Mouse (Mus musculus) layer of hippocampus, adult 9-11 months (tissue): ENCODE data around the gene Epha5.

Source experiments
- DNase-seq: peaks from one replicate; pipeline ENCODE4 v3.0.0; 2022

The Epha5 gene

DNA sequence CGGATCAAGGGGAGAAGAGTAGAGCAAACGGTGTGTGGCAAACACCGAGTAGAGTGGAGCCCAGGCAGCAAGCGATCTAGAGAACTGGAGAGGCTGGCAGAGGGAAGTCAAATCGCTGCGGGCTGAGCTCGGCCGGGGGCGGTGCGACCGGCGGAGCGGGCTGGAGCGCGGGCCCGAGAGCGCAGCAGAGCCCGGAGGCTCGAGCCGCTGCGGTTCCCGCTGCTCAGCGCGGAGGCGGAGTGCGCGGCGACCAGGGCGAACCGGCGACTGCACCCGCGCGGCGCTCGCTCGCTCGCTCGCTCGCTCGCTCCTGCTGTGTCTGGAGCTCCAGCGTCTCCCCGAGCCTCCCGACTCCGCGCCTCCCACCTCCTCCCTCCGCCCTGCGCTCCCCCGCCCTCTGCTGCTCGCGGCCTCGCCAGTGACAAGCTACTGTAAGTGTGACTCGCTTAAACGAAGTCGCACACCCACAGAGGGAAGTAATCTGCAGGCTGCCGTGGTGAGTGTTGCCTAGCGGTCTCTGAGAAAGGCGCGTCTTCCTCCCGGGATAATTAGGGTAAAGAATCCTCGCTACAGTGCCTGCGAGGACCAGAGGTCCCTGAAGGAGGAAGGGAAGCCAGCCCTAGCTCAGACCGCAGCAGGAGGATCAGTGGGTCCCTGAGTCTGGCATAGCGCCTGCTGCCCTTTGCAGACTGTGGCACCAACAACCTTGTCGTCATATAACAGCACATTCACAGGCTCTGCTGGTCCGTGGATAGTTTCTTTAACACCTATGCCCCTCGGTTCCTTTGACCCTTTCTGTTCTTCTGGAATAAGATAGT lies at the start of gene Epha5:
Gene Epha5 (minus strand): TSS at position 321 of the 818 bp plus-strand sequence.
- DNase-seq: peak; percentile 86

- DNase-seq: no peak
Observed at GRCm38 (mm10) chr5:84456216-84456615, 39.0 kb upstream of the Epha5 start.

- DNase-seq: no peak
Observed at GRCm38 (mm10) chr5:84454641-84455040, 37.5 kb upstream of the Epha5 start.

DNA sequence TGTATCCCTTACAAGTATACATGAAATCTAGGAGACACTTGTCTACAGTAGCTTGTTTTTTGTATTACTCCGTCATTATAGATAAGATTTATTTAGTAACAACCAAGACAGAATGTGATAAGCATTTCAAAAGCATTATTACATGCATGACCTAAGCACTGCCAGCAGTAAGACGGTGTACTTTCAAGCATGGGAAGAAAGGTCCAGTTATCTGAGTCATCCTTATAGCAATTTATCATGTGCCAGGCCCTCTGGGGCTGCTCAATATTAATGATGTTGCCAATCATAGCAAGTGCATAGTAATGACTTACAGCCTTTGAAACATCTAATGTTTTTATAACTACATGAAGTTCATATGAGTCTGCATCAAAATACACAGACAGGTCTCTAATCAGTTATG lies 36.7 kb upstream of the Epha5 start:
- DNase-seq: no peak

DNA sequence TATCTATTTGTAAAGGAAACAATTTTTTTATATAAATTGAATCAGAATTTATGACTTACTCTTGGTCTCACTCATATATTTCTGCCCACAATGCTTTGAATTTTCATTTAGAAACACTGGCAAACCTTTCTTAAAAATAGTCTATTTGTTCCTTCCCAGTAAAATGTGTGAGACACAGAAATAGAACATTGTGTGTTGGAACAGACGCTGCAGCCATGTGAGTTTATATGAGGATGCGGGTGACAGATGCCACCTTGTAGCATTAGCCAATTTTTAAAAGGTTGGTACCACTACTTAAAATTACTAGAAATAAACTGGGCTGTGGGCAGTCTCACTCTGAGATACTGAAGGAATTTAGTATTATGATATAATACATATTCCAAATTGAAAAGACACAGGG lies 23.1 kb upstream of the Epha5 start:
- peak; percentile 66 for DNase-seq

DNA sequence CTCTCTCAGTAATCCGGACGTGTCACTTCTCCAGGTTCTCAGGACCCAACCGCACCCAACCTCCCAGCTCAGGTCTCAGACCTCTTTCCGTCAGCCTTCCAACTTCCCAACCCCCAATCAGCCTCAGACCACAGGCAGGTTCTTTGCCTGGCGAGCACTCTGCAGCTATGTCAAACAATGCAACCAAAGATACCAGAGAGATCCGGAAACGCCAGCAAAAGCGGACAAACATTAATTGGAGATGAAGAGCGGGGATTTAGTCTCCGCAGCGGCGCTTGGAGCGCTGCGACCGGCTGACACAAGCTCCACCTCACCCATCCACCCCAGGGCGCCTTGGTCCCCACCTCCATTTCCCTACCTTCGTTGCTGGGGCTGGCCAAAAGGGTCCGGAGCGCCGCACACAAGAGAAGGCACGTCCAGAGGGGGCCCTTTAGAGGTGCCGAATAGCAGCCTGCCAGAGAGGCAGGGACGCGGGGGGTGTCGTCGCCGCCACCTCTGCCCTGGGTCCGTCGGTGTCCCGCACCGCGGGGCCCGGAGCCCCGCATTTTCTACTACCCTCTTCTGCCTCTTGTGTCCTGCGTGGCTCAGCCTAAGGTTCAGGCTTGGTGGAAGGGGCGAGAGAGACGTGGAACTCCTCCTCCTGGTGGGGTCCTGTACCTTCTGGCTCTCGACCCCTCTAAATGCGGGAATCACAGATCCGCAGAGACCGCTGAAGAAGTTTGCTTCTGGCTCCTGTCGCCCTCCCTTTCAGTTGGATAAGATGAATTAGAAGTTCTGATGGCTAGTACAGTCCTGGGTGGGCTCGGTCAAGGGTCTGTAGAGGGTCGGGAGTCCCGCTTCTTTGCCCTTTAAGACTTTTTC lies 991 bp downstream of the Epha5 start:
- peak; percentile 22 for DNase-seq

DNA sequence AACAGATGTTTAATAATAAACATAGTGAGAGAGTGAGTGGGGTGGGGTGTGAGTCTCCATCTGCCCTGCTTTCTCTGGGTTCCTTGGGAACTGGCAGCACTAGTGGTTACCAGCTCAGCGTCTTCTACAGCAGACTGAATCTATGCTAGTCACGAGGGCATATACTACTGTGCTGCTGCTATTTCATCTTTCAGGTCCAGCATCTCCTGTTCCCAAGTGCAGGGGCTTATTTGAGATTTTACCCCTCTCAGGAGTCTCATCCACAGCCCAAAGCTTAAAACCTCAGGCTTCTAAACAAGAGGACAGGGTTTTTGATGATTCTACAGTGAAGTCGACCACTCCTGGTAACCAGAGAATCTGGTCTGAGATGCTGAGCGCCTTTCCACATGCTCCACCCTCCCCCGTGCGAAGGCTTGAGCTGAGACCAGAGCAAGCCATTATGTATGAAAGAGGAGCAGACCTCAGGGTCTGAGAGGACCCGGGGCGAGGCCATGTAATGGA lies 2.2 kb downstream of the Epha5 start:
- DNase-seq: peak; percentile 53

DNA sequence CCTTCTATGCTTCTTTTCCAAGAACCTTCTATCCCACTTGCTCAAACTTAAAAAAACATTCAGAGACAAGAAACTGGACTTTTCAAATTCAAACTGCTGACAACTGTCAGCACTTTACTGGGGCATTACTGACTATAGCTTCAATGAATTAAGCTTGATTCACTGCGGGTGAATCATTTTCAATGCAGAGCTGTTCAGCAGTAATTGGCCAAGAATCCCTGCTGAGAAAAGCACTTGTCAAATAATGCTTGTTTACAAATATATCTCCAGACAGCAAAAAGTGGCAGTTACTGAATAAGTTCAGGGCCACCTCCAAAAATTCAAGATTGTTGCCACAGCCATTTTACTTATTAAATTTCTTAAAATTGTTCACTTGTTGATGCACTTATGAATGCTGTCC lies 4.2 kb downstream of the Epha5 start:
- no peak for DNase-seq

- DNase-seq: no peak
Observed at GRCm38 (mm10) chr5:84408370-84408769, 8.8 kb downstream of the Epha5 start.

DNA sequence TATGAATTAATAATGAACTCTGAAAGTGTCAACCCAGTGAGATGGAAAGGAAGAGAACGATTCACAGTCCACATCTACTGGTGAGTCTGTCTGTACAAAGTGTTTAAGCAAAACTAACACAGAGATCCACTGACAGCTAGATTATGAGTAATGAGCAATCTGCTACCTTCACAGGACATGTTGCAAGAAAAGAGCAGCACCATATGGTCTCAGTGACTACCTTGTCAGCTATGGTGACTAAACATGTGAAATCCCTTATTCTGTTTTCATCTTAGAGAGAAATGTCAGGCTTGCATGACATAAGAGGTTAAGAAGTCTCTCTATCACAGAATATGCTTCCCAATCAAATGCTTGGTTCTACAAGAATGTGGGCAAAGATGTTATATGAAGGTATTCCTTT lies 20.1 kb downstream of the Epha5 start:
- peak; percentile 35 for DNase-seq

GRCm38 (mm10) chr5:84365334-84365733 lies 51.8 kb downstream of the Epha5 start:
- DNase-seq: no peak

DNA sequence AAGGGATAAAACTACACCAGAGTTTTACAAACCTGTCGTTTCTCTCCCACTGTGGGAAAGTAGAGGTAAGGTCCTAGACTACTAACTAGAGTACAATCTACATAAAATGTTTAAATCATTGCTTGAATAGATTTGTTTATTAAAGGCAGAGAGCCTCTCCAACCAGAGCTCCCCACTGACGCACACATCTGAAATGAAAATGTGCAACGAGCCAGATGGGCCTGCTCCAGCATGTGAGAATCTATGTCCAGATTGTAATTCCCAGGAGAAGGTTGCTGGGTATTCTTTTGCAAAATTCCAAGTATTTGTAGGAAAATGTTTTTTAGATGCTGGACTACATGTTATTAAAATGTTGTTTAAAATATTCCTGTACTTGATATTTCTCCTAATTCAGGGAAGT lies 57.8 kb downstream of the Epha5 start:
- DNase-seq: no peak

- DNase-seq: no peak
Observed at GRCm38 (mm10) chr5:84353069-84353468, 64.1 kb downstream of the Epha5 start.

DNA sequence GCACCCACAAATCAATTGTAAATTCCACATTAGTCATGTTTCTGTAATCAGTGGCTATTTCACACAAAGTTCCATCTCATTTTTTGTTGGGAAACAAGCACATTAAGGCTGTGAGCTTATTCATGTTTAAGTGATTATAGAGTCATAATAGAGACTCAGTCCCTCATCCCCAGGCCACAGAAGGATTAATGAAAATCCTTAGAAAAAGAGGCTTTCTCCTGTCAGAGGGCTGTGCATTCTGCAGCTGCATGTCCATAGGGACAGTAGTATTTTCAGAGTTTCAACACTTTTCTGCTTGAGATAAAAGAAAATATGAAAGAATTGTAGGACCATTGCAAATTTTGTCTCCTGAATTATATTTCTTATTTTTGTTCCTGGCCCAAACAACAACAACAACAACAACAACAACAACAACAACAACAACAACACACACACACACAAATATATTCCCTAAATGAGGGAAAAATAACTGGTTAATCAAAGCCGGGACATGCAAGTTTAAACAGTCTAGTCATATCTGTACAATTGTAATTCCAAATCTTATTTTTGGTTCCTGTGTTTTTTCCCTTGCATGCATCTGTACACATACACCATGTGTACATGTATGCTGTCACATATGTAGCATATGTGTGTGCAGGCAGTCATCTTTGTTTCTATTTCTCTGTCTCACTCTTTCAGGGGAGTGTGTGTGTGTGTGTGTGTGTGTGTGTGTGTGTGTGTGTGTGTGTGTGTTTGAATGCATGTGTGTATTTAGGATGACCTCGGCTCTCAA lies 70.3 kb downstream of the Epha5 start:
- DNase-seq: no peak

DNA sequence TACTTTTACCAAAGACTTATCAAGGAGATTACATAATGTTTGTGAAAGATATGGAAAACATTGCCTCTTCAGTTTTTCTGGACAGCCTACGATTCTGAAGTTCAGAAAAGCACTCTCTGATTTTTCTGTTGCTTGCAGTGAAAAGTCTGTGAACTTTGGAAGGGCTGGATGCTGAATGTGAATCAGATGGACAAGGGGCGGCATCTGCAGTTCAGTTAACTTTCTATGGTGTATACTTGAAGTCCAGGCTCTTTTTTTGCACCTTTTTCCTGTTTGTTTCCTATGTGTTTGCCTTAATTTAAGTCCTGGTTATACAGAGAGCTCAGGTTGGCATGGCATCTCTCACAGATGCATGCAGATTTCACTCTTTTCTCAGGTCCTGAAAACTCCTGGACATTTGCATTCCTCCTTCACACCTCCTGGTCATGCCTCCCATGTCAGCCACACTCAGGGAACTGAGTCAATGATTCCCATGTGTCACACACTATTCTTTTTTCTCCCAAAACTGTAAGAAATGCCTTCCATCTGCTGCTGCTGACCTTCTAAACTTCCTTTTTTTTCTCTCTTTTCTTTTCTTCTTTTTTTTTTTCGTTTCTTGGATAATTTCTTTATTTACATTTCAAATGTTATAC lies 81.2 kb downstream of the Epha5 start:
- no peak for DNase-seq

- DNase-seq: no peak
Observed at GRCm38 (mm10) chr5:84334481-84334880, 82.7 kb downstream of the Epha5 start.

GRCm38 (mm10) chr5:84331631-84332030 lies 85.6 kb downstream of the Epha5 start:
- no peak for DNase-seq

DNA sequence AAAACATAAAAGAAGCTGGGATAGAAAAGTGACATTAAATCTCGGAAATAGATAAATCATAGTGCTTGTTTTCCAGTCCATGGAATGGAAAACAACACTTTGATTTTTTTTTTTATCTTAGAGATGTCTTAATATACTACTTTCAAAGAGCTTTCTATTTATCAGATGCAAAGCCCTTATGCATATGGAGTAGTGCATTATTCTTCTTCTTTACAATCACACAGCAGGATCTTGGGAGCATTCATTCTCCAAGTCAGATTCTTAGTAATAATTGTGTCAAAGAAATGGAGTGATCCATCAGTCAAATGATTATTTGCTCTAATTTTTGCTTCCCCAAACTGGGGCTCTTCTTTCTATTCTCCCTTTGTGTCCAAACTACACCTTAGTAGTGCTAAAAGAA lies 96.6 kb downstream of the Epha5 start:
- no peak for DNase-seq

GRCm38 (mm10) chr5:84320138-84320537 lies 97.0 kb downstream of the Epha5 start:
- no peak for DNase-seq

DNA sequence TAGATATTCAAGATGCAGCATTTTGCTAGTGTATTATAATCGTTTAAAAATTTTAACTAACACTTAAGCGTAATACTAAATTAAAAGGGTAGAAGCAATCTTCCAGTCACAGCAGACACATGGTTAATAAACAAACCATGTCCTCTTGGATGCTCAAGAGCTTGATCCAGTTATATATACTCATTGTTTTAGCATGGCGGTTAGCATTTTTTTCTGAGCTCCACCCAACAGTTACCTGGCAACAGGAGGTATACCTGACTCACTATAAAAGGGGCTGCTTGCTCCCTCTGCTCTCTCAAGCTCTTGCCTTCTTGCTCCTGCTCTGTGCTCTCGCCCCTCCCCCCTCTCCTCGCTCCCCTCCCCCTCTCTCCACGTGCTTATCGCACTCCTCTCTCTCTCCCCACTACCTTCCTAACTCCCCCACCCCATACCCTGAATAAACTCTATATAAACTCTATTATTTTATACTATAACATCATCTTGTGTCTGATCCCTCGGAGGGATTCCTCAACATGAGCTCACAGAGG lies 98.3 kb downstream of the Epha5 start:
- no peak for DNase-seq

DNA sequence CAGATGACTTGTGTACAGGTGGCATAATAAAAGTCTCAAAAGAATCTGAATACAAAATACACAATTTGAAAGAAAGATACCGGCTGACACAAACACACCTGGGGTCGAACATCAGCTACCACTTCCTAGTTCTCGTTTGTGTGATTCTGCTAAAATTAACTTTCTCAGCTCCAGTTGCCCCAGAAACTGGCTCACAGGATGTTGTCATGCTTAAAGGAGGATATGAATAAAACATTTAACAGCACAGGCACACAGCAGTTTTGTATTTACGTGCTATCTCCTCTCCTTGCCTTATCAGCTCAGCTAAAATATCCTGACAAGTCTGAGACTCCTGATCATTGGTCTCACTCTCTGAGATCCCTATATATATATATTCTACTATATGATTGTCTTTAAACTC lies 99.3 kb downstream of the Epha5 start:
- DNase-seq: no peak

DNA sequence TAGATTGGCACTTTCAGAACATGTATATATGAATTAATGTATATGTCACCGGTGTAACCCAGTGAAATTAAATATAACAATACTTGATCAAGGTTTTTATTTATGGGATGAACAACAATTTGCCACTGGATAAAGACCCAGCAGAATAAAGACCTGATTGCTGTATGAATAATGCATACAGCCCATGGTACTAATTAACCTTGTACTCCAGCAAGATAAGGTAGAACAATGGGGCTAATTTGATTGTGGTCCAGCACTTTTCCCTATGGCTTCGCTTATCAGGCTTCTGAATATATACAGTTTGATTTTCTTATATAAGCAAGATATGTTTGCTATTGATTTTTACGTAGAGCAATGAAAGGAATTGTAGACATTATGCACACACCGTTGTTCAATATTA lies 103.6 kb downstream of the Epha5 start:
- no peak for DNase-seq
